Mouse (Mus musculus): ENCODE data around the gene Grm8.

- TF ChIP-seq CTCF (IDR thresholded peaks at IDR 0.05; ENCODE audit: low read depth, low read length) (no peak), GATA1 (IDR thresholded peaks at IDR 0.05; ENCODE audit: borderline replicate concordance, low read length) (no peak), TAL1 (conservative IDR thresholded peaks at IDR 0.05; ENCODE audit: low read depth, low read length) (no peak), GATA2 (IDR thresholded peaks at IDR 0.05; ENCODE audit: borderline replicate concordance, low read depth, low read length) (no peak), POLR2AphosphoS5 (IDR thresholded peaks at IDR 0.05; ENCODE audit: insufficient replicate concordance, low read depth, low read length) (no peak)
These were observed 489.9 kb downstream of the Grm8 start for GRCm38 (mm10) chr6:27645054-27645453.
